Mouse (Mus musculus): ENCODE data around the gene Dnmt3a. TPM values are rescaled to one million over a fixed set of nuclear protein-coding genes. Genes with fewer than 3 reads are reported as not detected.

Gene Dnmt3a
- polyA plus RNA-seq, 1 experiment from 2014 or later, result 116 TPM

DNA sequence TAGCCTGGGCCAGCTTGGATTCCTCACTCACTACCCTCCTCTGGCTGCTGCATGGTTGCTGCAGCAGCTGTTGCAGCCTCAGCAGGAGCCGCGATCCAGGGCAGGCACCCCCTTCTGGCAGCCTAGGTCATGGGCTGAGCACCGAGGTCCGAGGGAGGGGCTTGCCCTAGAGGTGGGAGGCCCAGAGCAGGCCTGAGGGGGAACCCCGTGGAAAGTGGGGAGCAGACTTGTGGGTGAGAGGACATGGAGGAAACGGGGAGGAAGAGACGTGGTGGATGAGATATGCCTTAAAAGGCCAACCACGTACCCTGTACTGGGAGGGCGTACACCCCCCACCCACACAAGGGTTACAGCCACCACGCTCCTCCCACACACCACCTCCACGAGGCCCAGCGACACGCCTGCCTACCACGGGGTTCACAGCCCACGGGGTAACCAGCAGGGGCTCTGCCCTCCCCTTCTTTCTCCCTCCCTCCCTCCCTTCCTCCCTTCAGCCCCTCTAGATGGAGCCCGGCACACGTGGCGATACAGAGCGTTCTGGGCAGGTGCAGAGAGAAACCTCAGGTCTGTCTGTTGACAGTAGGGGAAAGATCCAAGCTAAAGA is 65.2 kb downstream of the Dnmt3a start:
- Histone ChIP-seq H3K9ac (replicated peaks) (0 out of 2 replicates have a peak overlapping the region, but pooled peaks have one; percentile 3), H3K4me3 (replicated peaks) (no peak overlapping the region), H3K9me3 (replicated peaks) (no peaks in the 10 kb centered on the region), H3K27me3 (replicated peaks) (no peaks in the 10 kb centered on the region), H3K27ac (replicated peaks) (peak overlapping the region; percentile 70), H3K4me2 (peak overlapping the region; percentile 22), H3K4me1 (peaks cover 20% of the 10 kb centered on the region), H3K36me3 (peaks cover 46% of the 10 kb centered on the region)
- 11% methylated on average over 19 of the region's 19 CpGs for WGBS
- ATAC-seq (ENCODE audit: low FRiP score), result peak; percentile 58

DNA sequence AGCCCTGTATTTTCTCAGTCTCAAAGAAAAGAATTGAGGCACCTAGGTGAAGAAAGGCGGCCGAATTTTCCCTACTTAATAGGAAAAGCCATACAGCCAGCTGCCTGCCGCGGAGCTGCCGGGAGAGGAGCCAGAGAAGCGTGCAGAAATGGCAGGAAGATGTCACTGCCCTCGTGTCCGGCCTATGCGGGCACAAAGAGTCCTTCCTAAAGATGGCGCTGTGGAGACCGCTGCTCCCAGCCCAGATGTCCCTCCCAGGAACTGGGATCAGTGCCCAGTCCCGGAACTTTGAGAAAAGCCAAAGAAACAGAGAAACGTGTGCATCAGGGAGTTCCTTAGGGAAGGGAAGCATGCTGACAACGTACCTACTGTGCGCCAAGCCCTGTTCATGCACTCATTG is 65.8 kb downstream of the Dnmt3a start:
- H3K9me3 ChIP-seq (replicated peaks), result no peaks in the 10 kb centered on the region
- peaks cover 46% of the 10 kb centered on the region for H3K36me3 ChIP-seq
- no peak overlapping the region for H3K9ac ChIP-seq (replicated peaks)
- H3K4me1 ChIP-seq, result peaks cover 19% of the 10 kb centered on the region
- peak; percentile 28; the same call in 1 of the 2 replicates for ATAC-seq (ENCODE audit: low FRiP score)
- no peaks in the 10 kb centered on the region for H3K27me3 ChIP-seq (replicated peaks)
- peak overlapping the region; percentile 70 for H3K27ac ChIP-seq (replicated peaks)
- H3K4me3 ChIP-seq (replicated peaks), result no peak overlapping the region
- H3K4me2 ChIP-seq, result 0 out of 2 replicates have a peak overlapping the region, but pooled peaks have one; percentile 22
- whole genome bisulfite sequencing, result 27% methylated on average over 15 of the region's 15 CpGs

- no peaks in the 10 kb centered on the region for H3K27me3 ChIP-seq (replicated peaks)
- peaks cover 54% of the 10 kb centered on the region for H3K36me3 ChIP-seq
- no peak overlapping the region for H3K4me2 ChIP-seq
- peaks cover 19% of the 10 kb centered on the region for H3K4me1 ChIP-seq
- no peak overlapping the region for H3K9ac ChIP-seq (replicated peaks)
- H3K4me3 ChIP-seq (replicated peaks), result no peak overlapping the region
- no peak overlapping the region for H3K27ac ChIP-seq (replicated peaks)
- WGBS, result 76% methylated on average over 9 of the region's 9 CpGs
- no peaks in the 10 kb centered on the region for H3K9me3 ChIP-seq (replicated peaks)
- ATAC-seq (ENCODE audit: low FRiP score), result no peak
Observed at GRCm38 (mm10) chr12:3872410-3873230, 66.8 kb downstream of the Dnmt3a start.

DNA sequence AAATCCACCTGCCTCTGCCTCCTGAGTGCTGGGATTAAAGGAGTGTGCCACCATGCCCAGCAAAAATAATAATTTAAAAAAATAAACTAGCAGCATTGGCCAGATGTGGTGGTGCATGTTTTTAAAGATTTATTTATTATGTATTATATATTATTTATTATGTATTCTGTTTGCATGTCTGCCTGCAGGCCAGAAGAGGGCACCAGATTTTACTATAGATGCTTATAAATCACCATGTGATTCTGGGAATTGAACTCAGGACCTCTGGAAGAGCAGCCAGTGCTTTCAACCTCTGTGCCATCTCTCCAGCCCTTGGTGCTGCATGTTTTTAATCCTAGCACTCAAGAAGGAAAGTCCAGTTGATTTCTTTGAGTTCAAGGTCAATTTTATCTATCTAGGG is 69.7 kb downstream of the Dnmt3a start:
- no peak overlapping the region for H3K27ac ChIP-seq (replicated peaks)
- ATAC-seq (ENCODE audit: low FRiP score), result no peak
- H3K4me2 ChIP-seq, result no peak overlapping the region
- no peaks in the 10 kb centered on the region for H3K27me3 ChIP-seq (replicated peaks)
- no peaks in the 10 kb centered on the region for H3K9me3 ChIP-seq (replicated peaks)
- H3K4me1 ChIP-seq, result peaks cover 19% of the 10 kb centered on the region
- H3K4me3 ChIP-seq (replicated peaks), result no peak overlapping the region
- no peak overlapping the region for H3K9ac ChIP-seq (replicated peaks)
- H3K36me3 ChIP-seq, result peaks cover 54% of the 10 kb centered on the region

GRCm38 (mm10) chr12:3877376-3877775 is 71.6 kb downstream of the Dnmt3a start:
- no peak for ATAC-seq (ENCODE audit: low FRiP score)
- WGBS, result 89% methylated on average over 4 of the region's 4 CpGs
- no peak overlapping the region for H3K4me3 ChIP-seq (replicated peaks)
- H3K27me3 ChIP-seq (replicated peaks), result no peaks in the 10 kb centered on the region
- no peak overlapping the region for H3K27ac ChIP-seq (replicated peaks)
- peaks cover 58% of the 10 kb centered on the region for H3K36me3 ChIP-seq
- no peak overlapping the region for H3K9ac ChIP-seq (replicated peaks)
- no peaks in the 10 kb centered on the region for H3K9me3 ChIP-seq (replicated peaks)
- H3K4me1 ChIP-seq, result peaks cover 5% of the 10 kb centered on the region; the same call in 1 of the 2 replicates
- no peak overlapping the region for H3K4me2 ChIP-seq

GRCm38 (mm10) chr12:3881474-3881873 is 75.7 kb downstream of the Dnmt3a start:
- Histone ChIP-seq H3K27ac (replicated peaks) (no peak overlapping the region), H3K9ac (replicated peaks) (no peak overlapping the region), H3K36me3 (peaks cover 38% of the 10 kb centered on the region), H3K27me3 (replicated peaks) (no peaks in the 10 kb centered on the region), H3K4me2 (no peak overlapping the region), H3K9me3 (replicated peaks) (no peaks in the 10 kb centered on the region), H3K4me1 (peaks cover 27% of the 10 kb centered on the region), H3K4me3 (replicated peaks) (no peak overlapping the region)
- WGBS, result 90% methylated on average over 3 of the region's 3 CpGs
- ATAC-seq (ENCODE audit: low FRiP score), result no peak

GRCm38 (mm10) chr12:3884892-3885493 is 79.2 kb downstream of the Dnmt3a start:
- Histone ChIP-seq H3K36me3 (peaks cover 16% of the 10 kb centered on the region), H3K9ac (replicated peaks) (no peak overlapping the region), H3K4me1 (peaks cover 62% of the 10 kb centered on the region), H3K9me3 (replicated peaks) (no peaks in the 10 kb centered on the region), H3K27ac (replicated peaks) (no peak overlapping the region), H3K4me3 (replicated peaks) (no peak overlapping the region), H3K4me2 (no peak overlapping the region), H3K27me3 (replicated peaks) (no peaks in the 10 kb centered on the region)
- WGBS, result 29% methylated on average over 9 of the region's 9 CpGs
- ATAC-seq (ENCODE audit: low FRiP score), result no peak

DNA sequence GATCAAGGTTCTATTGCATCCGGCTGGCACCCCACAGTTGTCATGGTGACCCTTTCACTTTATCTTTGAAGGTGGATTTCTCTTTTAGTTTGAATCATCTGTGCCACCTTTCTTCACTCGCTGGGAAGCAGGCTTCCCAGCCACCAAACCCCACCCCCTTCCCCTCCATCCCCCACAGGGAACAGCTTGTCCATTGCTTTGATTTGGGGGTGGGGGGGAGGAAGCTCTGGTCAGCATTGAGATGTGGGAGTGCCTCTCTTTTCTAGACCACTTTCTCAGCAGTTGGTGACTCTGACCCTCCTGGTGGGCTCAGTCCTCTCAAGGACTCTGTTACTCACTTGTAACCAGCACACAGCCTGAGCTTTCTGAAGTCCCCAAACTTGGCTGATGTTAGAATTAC is 80.8 kb downstream of the Dnmt3a start:
- Histone ChIP-seq H3K9me3 (replicated peaks) (no peaks in the 10 kb centered on the region), H3K4me2 (no peak overlapping the region), H3K36me3 (peaks cover 9% of the 10 kb centered on the region), H3K4me1 (peaks cover 73% of the 10 kb centered on the region), H3K27ac (replicated peaks) (peak overlapping the region; percentile 89), H3K4me3 (replicated peaks) (no peak overlapping the region), H3K9ac (replicated peaks) (no peak overlapping the region), H3K27me3 (replicated peaks) (no peaks in the 10 kb centered on the region)
- WGBS, result 31% methylated on average over 2 of the region's 2 CpGs
- no peak for ATAC-seq (ENCODE audit: low FRiP score)

- Histone ChIP-seq H3K4me2 (peak overlapping the region; percentile 30), H3K36me3 (peaks cover 5% of the 10 kb centered on the region), H3K9ac (replicated peaks) (no peak overlapping the region), H3K9me3 (replicated peaks) (no peaks in the 10 kb centered on the region), H3K4me1 (peaks cover 85% of the 10 kb centered on the region), H3K27me3 (replicated peaks) (no peaks in the 10 kb centered on the region), H3K27ac (replicated peaks) (peak overlapping the region; percentile 89), H3K4me3 (replicated peaks) (no peak overlapping the region)
- peak; percentile 74 for ATAC-seq (ENCODE audit: low FRiP score)
- 33% methylated on average over 4 of the region's 4 CpGs for WGBS
Observed at GRCm38 (mm10) chr12:3887515-3888325, 81.9 kb downstream of the Dnmt3a start.

DNA sequence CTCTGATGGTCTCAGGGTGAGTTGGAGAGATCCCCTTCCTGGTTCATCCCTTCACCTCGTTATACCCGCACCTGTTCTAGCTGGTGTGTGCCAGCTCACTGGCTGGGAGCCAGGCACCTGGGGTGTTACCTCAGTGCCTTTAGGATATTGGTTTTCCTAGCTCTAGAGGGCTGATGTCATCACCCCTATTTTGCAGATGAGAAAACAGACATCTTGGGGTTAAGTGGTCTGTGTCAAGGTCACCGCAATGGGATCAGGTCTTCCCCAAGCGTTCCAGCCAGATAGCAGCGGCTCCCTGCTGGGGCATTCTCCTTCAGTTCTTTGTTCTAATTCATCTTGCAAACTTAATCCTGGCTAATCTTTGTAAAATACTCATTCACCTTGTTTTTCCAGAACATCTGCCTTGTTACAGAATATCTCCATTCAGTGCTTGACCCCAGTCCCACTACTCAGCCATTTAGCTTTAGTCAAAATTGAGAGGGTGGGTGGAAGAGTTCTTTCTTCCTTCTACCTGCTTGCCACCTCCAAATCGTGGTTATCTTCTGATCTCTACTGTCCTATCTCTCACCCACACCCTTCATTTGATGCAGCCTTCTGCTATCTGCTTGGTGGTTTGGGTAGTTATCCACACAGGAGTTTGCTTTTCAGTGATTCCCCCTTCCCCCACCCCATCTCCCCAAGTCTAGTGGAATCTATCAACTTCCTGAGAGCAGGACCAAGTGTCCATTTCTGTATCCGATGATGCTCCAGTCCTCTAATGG is 84.2 kb downstream of the Dnmt3a start:
- no peak overlapping the region for H3K27ac ChIP-seq (replicated peaks)

More for the DNA sequence above, 84.2 kb downstream of the Dnmt3a start:
- H3K9ac ChIP-seq (replicated peaks), result no peak overlapping the region
- H3K9me3 ChIP-seq (replicated peaks), result no peaks in the 10 kb centered on the region
- no peak overlapping the region for H3K4me3 ChIP-seq (replicated peaks)
- 0 out of 2 replicates have a peak, but pooled peaks cover 3% of the 10 kb centered on the region for H3K36me3 ChIP-seq
- ATAC-seq (ENCODE audit: low FRiP score), result no peak
- no peak overlapping the region for H3K4me2 ChIP-seq
- H3K27me3 ChIP-seq (replicated peaks), result no peaks in the 10 kb centered on the region
- 48% methylated on average over 7 of the region's 7 CpGs for WGBS
- peaks cover 84% of the 10 kb centered on the region for H3K4me1 ChIP-seq

All from neural tube, embryonic 15.5 days (tissue).